Comparison of ENCODE assay signal across 9 mouse cellular contexts in genomic region chr7:19746426-19747201, GRCm38 (mm10). TPM values are rescaled to one million over a fixed set of nuclear protein-coding genes. Genes with fewer than 3 reads are reported as not detected.
DNase-seq lines count a peak whose midpoint lies in the region; ATAC-seq and TF ChIP-seq lines count a peak whose summit lies in the region.
"Had no signal": no experiment of that assay in that cellular context is flagged by ENCODE, and none has a peak within 500 bp of the region (broad histone marks: within the 10 kb centered on the region; RNA-seq: fewer than 3 reads in every experiment).

No protein-coding gene starts in this region.

- no peak for DNase-seq in lung, postnatal 25 days (ENCODE audit: low spot score)
- peak; percentile 40 for DNase-seq in forebrain, embryonic 14.5 days (ENCODE audit: low spot score)
- no peak for DNase-seq in liver, embryonic 11.5 days (ENCODE audit: low spot score)
- no peak for DNase-seq in cerebellum, adult 9-11 months
- no peak for DNase-seq in layer of hippocampus, adult 2 months (ENCODE audit: low spot score in 2 of 2)
- no peak for DNase-seq in thymus, postnatal 14 days

- H3K4me3 ChIP-seq in lung, embryonic 15.5 days: peak overlapping the region; percentile 81
- H3K4me3 ChIP-seq in forebrain, embryonic 14.5 days (ENCODE audit: low read depth, low read length): no peak overlapping the region
- peak overlapping the region; percentile 8; the same call in 1 of the 2 replicates for H3K4me3 ChIP-seq in liver, embryonic 11.5 days (ENCODE audit: low read depth, low read length)
- H3K4me3 ChIP-seq in testis, adult 2 months (ENCODE audit: control insufficient read depth, low read depth, low read length): no peak overlapping the region
- H3K4me3 ChIP-seq in layer of hippocampus, adult 2 months: no peak overlapping the region

- peak overlapping the region; percentile 77 for H3K4me2 ChIP-seq in lung, embryonic 15.5 days
- H3K4me2 ChIP-seq in forebrain, embryonic 14.5 days (ENCODE audit: low read length): peak overlapping the region; percentile 89; the same call in 1 of the 2 replicates
- H3K4me2 ChIP-seq in liver, embryonic 11.5 days: peak overlapping the region; percentile 99

- peak overlapping the region; percentile 93; the same call in 1 of the 2 replicates for H3K27ac ChIP-seq in lung, embryonic 15.5 days
- H3K27ac ChIP-seq in forebrain, embryonic 14.5 days (ENCODE audit: low read depth, low read length): no peak overlapping the region
- no peak overlapping the region for H3K27ac ChIP-seq in liver, embryonic 11.5 days (ENCODE audit: low read depth, low read length)
- peak overlapping the region; percentile 40; the same call in 1 of the 2 replicates for H3K27ac ChIP-seq in testis, adult 2 months (ENCODE audit: control insufficient read depth, insufficient read depth, low read depth, low read length)
- no peak overlapping the region for H3K27ac ChIP-seq in layer of hippocampus, adult 2 months

- peaks cover 19% of the 10 kb centered on the region; the same call in 1 of the 2 replicates for H3K36me3 ChIP-seq in lung, embryonic 15.5 days
- peaks cover 10% of the 10 kb centered on the region; the same call in 1 of the 2 replicates for H3K36me3 ChIP-seq in forebrain, embryonic 14.5 days (ENCODE audit: control insufficient read depth, insufficient read depth, low read length)
- H3K36me3 ChIP-seq in liver, embryonic 11.5 days (ENCODE audit: control insufficient read depth, insufficient read depth, low read length): no peaks in the 10 kb centered on the region
- H3K36me3 ChIP-seq in testis, adult 2 months (ENCODE audit: control insufficient read depth, insufficient read depth, low read length): no peaks in the 10 kb centered on the region

- WGBS in lung, embryonic 15.5 days: 23% methylated on average over 6 of the region's 6 CpGs
- WGBS in forebrain, embryonic 14.5 days: 38% methylated on average over 6 of the region's 6 CpGs
- 34% methylated on average over 6 of the region's 6 CpGs for WGBS in liver, embryonic 11.5 days

- TF ChIP-seq POLR2A in testis, adult 2 months (IDR thresholded peaks at IDR 0.05; ENCODE audit: control insufficient read depth, low read depth, low read length): no peak

- no peak for ATAC-seq in lung, embryonic 15.5 days (ENCODE audit: borderline replicate concordance, extremely low read depth, low FRiP score, low TSS enrichment)
- no peak for ATAC-seq in forebrain, embryonic 14.5 days
- ATAC-seq in liver, embryonic 11.5 days (replicated peaks; ENCODE audit: low FRiP score): no peak

- no peaks in the 10 kb centered on the region for H3K9me3 ChIP-seq in lung, embryonic 15.5 days
- no peaks in the 10 kb centered on the region for H3K9me3 ChIP-seq in forebrain, embryonic 14.5 days (replicated peaks; ENCODE audit: control insufficient read depth, low read length)
- H3K9me3 ChIP-seq in liver, embryonic 11.5 days (ENCODE audit: control insufficient read depth, low read length): no peaks in the 10 kb centered on the region

- H3K9ac ChIP-seq in lung, embryonic 15.5 days: peak overlapping the region; percentile 84
- H3K9ac ChIP-seq in forebrain, embryonic 14.5 days (ENCODE audit: low read length): peak overlapping the region; percentile 90
- H3K9ac ChIP-seq in liver, embryonic 11.5 days (ENCODE audit: low read depth, low read length): no peak overlapping the region

- peaks cover 64% of the 10 kb centered on the region for H3K4me1 ChIP-seq in lung, embryonic 15.5 days
- peaks cover 20% of the 10 kb centered on the region for H3K4me1 ChIP-seq in forebrain, embryonic 14.5 days (ENCODE audit: control insufficient read depth, insufficient read depth, low read length)
- H3K4me1 ChIP-seq in liver, embryonic 11.5 days (replicated peaks; ENCODE audit: control insufficient read depth, insufficient read depth, low read length): peaks cover 56% of the 10 kb centered on the region
- H3K4me1 ChIP-seq in testis, adult 2 months (ENCODE audit: control insufficient read depth, insufficient read depth, low read length): peaks cover 45% of the 10 kb centered on the region

- no peak for TF ChIP-seq CTCF in testis, adult 2 months (IDR thresholded peaks at IDR 0.05; ENCODE audit: control insufficient read depth, insufficient read depth, insufficient replicate concordance, low read depth, low read length)
- TF ChIP-seq CTCF in layer of hippocampus, adult 2 months (conservative IDR thresholded peaks at IDR 0.05): no peak

- no peaks in the 10 kb centered on the region for H3K27me3 ChIP-seq in lung, embryonic 15.5 days
- no peaks in the 10 kb centered on the region for H3K27me3 ChIP-seq in forebrain, embryonic 14.5 days (replicated peaks; ENCODE audit: control insufficient read depth, insufficient read depth, low read length)
- H3K27me3 ChIP-seq in liver, embryonic 11.5 days (replicated peaks; ENCODE audit: control insufficient read depth, insufficient read depth, low read length): no peaks in the 10 kb centered on the region
- H3K27me3 ChIP-seq in testis, adult 2 months (ENCODE audit: control insufficient read depth, insufficient read depth, low read length): no peaks in the 10 kb centered on the region

RNA-seq across cellular contexts. Expression of gene Nectin2, which starts 3.7 kb away (rescaled TPM):
- 133 and 140 TPM in 2 replicates for polyA plus RNA-seq in lung, embryonic 15.5 days (2015; fragmentation: Nextera tagmentation; extraction: Ambion mirVana)
- 33.0 and 39.7 TPM in 2 replicates for polyA plus RNA-seq in forebrain, embryonic 14.5 days (2014; fragmentation: Nextera tagmentation; extraction: Ambion mirVana)
- 55.9 and 58.4 TPM in 2 replicates for polyA plus RNA-seq in liver, embryonic 11.5 days (2014; fragmentation: Nextera tagmentation; extraction: Ambion mirVana)
- polyA plus RNA-seq in testis, adult 2 months (2012; rRNA removed): 69.1 and 71.8 TPM in 2 replicates
- 1 to 10 TPM; 4.5 to 5.9 TPM for total RNA-seq in layer of hippocampus, adult 2 months (2021)

RNA-seq across cellular contexts. Expression of gene Bcam, which starts 24.2 kb away (rescaled TPM):
- 313 and 345 TPM in 2 replicates for polyA plus RNA-seq in lung, embryonic 15.5 days (2015; fragmentation: Nextera tagmentation; extraction: Ambion mirVana)
- 5.8 and 7.6 TPM in 2 replicates for polyA plus RNA-seq in forebrain, embryonic 14.5 days (2014; fragmentation: Nextera tagmentation; extraction: Ambion mirVana)
- 17.5 and 21.8 TPM in 2 replicates for polyA plus RNA-seq in liver, embryonic 11.5 days (2014; fragmentation: Nextera tagmentation; extraction: Ambion mirVana)
- 4.5 and 7.5 TPM in 2 replicates for polyA plus RNA-seq in testis, adult 2 months (2012; rRNA removed)
- 10 to 100 TPM in 1 of 2 experiments, 1 to 10 TPM in 1; 9.2 to 14.8 TPM for total RNA-seq in layer of hippocampus, adult 2 months (2021)

RNA-seq across cellular contexts. Expression of gene Tomm40, which starts 31.4 kb away (rescaled TPM):
- polyA plus RNA-seq in lung, embryonic 15.5 days (2015; fragmentation: Nextera tagmentation; extraction: Ambion mirVana): 149 and 157 TPM in 2 replicates
- polyA plus RNA-seq in forebrain, embryonic 14.5 days (2014; fragmentation: Nextera tagmentation; extraction: Ambion mirVana): 86.3 and 109 TPM in 2 replicates
- polyA plus RNA-seq in liver, embryonic 11.5 days (2014; fragmentation: Nextera tagmentation; extraction: Ambion mirVana): 259 and 264 TPM in 2 replicates
- polyA plus RNA-seq in testis, adult 2 months (2012; rRNA removed): 36.8 and 38.3 TPM in 2 replicates
- total RNA-seq in layer of hippocampus, adult 2 months (2021): 100 to 1,000 TPM; 110 TPM

RNA-seq across cellular contexts. Expression of gene Apoe, which starts 47.6 kb away (rescaled TPM):
- polyA plus RNA-seq in lung, embryonic 15.5 days (2015; fragmentation: Nextera tagmentation; extraction: Ambion mirVana): 458 and 503 TPM in 2 replicates
- 261 and 304 TPM in 2 replicates for polyA plus RNA-seq in forebrain, embryonic 14.5 days (2014; fragmentation: Nextera tagmentation; extraction: Ambion mirVana)
- 1,439 and 1,470 TPM in 2 replicates for polyA plus RNA-seq in liver, embryonic 11.5 days (2014; fragmentation: Nextera tagmentation; extraction: Ambion mirVana)
- 122 and 180 TPM in 2 replicates for polyA plus RNA-seq in testis, adult 2 months (2012; rRNA removed)
- 1,000 to 10,000 TPM; 2,242 to 2,264 TPM for total RNA-seq in layer of hippocampus, adult 2 months (2021)

RNA-seq across cellular contexts. Expression of gene Cblc, which starts 50.0 kb away (rescaled TPM):
- 15.2 and 16.1 TPM in 2 replicates for polyA plus RNA-seq in lung, embryonic 15.5 days (2015; fragmentation: Nextera tagmentation; extraction: Ambion mirVana)
- polyA plus RNA-seq in forebrain, embryonic 14.5 days (2014; fragmentation: Nextera tagmentation; extraction: Ambion mirVana): not detected in 2 replicates
- 1.4 TPM in 2 replicates for polyA plus RNA-seq in liver, embryonic 11.5 days (2014; fragmentation: Nextera tagmentation; extraction: Ambion mirVana)
- 0.82 TPM in 1 of 2 replicates, not detected in the other for polyA plus RNA-seq in testis, adult 2 months (2012; rRNA removed)
- not detected for total RNA-seq in layer of hippocampus, adult 2 months (2021)
- total RNA-seq: left cerebral cortex, postnatal 10 days had no signal

Comparison
In these comparisons a context has a peak if more than half of its experiments do, and no peak if none do; other contexts are left out.
1. H3K27ac ChIP-seq: peak in lung, embryonic 15.5 days (single experiment) and testis, adult 2 months (single experiment); none in forebrain, embryonic 14.5 days (single experiment), liver, embryonic 11.5 days (single experiment) and layer of hippocampus, adult 2 months (single experiment).
2. H3K4me3 ChIP-seq: peak in lung, embryonic 15.5 days (single experiment) and liver, embryonic 11.5 days (single experiment); none in forebrain, embryonic 14.5 days (single experiment), testis, adult 2 months (single experiment) and layer of hippocampus, adult 2 months (single experiment).
3. RNA of gene Bcam, which starts 24.2 kb away (polyA plus RNA-seq): 313 to 345 TPM in lung, embryonic 15.5 days; 17.5 to 21.8 TPM in liver, embryonic 11.5 days, 5.8 to 7.6 TPM in forebrain, embryonic 14.5 days and 4.5 to 7.5 TPM in testis, adult 2 months; every median in the first group is over 10 times any median in the second.
4. Peak in every context shown above with its lines, with median percentiles within 50 percentile points of each other: H3K4me2 ChIP-seq.